Mouse (Mus musculus) MN1 (cell line): ENCODE measurements around the gene Ifna15.
"Not testable (repeated sequence)": the region's sequence is repeated elsewhere in the genome, so short reads cannot be mapped to it uniquely, and the experiment has no call there.

Experiments used
- DNase-seq: peaks from one replicate; pipeline ENCODE4 v3.0.0-alpha.2; 2016; ENCODE audit warnings: low spot score

Gene Ifna15

DNA sequence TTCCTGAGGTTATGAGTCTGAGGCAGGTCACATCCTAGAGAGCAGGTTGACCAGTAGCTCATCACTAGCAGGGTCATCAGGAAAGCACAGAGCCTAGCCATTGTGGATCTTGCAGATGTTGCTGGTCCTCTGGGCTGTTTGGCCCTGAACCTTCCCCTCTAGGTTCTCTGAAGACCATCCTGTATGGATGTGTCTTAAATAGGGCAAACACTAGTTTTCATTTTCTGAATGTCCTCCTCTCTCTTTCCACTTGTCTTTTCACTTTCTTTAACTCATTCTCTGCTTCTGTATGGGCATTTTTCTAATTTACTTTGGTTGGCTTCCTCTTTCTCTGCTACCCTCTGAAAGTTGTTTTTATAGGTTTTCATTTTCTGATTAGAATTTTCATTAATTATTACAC, at the start of gene Ifna15:
Gene Ifna15 (minus strand): TSS at position 101 of the 400 bp plus-strand sequence.
- not testable (repeated sequence) for DNase-seq

DNA sequence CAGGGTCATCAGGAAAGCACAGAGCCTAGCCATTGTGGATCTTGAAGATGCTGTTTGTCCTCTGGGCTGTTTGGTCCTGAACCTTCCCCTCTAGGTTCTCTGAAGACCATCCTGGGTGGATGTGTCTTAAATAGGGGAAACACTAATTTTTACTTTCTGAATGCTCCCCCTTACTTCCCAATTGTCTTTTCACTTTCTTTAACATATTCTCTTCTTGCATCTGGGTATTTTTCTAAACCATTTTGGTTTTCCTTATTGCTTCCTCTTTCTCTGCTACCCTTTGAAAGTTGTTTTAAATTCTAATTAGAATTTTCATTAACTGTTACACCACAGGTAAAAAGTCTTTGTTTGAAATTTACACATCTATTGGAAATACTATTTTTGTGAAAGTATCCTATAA, 45.2 kb upstream of the Ifna15 start, which contains the start of gene Ifna12:
Gene Ifna12 (minus strand): TSS at position 101 of the 400 bp plus-strand sequence.
- no peak for DNase-seq

DNA sequence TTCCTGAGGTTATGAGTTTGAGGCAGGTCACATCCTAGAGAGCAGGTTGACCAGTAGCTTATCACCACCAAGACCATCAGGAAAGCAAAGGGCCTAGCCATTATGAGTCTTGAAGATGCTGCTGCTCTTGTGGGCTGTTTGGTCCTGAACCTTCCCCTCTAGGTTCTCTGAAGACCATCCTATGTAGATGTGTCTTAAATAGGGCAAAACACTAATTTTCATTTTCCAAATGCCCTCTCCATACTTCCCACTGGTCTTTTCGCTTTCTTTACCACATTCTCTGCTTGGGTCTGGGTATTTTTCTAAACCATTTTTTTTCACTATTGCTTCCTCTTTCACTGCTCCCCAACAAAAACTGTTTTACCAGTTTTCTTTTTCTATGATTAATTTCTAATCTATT, 34.2 kb upstream of the Ifna15 start, which contains the start of gene Ifna9:
Gene Ifna9 (minus strand): TSS at position 101 of the 400 bp plus-strand sequence.
- DNase-seq = no peak

DNA sequence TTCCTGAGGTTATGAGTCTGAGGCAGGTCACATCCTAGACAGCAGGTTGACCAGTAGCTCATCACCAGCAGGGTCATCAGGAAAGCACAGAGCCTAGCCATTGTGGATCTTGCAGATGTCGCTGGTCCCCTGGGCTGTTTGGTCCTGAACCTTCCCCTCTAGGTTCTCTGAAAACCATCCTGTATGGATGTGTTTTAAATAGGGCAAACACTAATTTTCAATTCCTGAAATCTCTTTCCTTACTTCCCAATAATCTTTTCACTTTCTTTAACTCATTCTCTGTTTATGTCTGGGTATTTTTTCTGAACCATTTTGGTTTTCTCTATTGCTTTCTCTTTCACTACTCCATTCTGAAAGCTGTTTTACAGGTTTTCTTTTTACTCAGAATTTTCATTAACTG, 13.7 kb upstream of the Ifna15 start, which contains the start of gene Ifna14:
Gene Ifna14 (minus strand): TSS at position 101 of the 400 bp plus-strand sequence.
- DNase-seq = no peak

DNA sequence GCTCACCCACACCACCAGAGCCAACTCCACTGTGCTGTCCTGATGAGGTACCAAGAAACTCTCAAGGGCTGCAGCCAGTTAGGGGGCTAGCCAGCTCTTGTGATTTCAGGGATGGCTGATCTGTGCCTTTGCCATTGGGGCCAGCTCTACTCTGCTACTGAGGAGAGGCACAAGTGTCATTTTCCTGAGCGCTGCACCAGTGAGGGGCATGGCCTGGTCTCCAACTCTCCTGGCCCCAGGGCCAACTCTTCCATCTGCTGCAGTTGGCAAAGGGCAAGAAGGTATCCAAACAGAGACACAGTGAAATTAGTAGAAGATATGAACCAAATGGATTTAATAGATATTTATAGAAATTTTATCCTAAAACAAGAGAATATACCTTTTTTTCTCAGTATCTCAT, 3.7 kb upstream of the Ifna15 start:
- DNase-seq = no peak

DNA sequence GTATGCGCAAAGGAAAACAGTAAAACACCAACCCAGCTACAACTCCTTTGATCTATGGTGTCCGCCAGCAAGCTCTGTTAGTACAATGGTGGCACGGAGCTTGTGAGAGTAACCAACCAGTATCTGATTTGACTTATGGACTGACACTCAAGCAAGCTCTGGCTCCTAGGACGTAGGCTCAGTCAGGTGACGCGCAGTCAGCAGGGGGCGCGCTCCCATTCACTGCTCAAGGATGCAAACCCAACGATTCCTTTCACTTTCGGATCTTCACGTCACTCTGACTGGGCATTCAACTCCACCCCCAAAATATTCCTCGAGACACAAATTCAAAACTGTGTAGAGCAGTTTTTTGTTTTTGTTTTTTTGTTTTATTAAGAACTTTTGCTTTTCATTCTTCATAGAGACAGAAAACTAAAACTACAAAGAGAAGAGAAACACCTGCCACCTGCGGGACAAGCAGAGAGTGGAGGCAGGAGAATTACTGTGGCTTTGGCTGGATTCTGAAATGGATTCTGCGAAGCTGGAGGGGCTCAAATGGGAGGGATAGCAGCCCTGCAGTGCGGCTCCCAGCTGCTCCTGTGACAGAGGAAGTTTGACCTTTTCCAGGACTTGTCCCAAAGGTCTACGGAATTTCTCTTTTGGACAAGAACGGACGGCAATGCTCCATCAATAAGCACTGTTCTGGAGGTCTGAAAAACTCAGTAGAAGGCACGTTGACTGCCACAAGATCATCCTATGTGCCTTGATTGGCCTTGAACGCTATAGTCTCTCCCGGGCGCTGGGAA, 7.7 kb downstream of the Ifna15 start:
- peak; percentile 89 for DNase-seq

DNA sequence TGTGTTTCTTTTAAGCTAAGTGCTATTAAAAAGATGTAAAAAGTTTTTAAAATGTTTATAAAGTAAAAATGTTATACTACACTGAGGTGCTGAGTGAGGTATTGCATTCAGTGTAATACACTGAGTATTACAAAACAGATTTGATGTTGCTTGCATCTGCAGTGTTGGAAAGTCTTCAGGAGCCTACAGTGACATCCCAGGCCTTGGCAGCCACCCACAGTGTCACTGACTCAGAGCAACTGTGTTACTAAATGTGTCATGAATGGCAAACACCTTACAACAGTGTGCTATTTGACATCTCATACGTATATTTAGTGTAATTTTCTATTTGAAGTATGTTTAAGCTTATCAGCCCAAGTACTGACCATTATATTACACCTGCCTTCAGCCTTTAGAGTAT, 10.1 kb downstream of the Ifna15 start:
- DNase-seq = no peak

DNA sequence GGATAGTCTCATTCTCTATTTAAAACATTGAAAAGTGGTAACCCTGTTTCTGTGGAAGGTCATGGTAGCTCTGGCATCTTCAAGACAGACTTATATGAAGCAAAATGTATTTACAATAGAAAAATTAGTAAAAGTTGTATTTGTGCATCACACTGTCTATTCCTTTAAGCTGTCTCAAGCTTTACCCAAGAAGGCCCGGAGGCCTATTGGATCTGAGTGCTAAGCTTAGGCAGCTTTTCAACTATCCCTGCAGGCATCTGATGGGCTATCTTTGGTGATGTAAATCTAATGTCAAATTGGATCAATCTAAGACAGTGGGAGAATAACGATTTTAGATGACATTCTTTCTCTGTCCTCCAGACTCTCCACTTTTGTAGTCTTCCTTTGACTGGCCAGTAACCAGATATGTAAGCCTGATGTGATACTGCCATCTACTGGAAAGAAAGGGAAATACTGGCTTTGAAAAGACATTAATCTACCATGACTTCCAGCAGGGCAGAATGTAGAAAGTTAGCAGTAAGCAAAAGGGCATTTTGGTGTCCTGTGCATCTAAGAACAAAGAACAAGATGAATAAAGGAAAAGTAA, 14.3 kb downstream of the Ifna15 start:
- DNase-seq = peak; percentile 75

DNA sequence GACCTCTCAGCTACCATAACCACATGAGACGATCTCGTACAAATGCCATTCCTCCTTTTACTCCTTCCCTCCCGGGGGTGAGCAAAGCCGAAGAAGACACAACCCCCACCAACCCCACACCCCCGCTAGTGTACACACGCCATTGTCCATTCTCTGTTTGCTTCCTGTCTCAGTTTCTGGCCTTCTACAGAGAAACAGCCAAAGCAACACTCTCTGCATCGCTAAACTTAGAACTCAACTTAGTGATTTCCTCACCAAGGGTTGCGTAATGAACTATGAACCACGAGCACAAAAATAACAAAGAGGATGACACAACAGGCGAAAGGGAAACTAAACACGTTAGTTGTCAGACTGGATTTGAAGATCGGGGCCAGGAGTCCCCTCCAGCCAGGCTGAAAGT, 20.7 kb downstream of the Ifna15 start:
- DNase-seq = no peak

DNA sequence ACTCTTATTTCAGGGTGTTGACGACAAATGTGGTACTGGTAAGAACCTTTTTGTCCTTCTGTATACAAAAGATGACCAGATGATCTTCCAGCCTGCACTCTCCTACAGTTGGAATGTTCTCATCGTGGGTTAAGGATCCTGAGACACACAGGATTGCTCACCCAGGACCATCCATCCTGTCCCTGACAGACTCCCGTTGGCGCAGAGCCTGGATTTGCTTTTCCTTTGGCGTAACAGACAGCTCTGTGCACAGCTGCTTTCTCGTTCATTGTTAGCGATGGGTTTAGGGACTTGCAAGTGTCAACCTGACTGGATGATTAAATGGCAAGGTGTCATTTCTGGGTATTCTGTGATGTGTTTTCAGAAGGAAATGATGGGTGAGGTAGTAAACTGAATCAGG, 21.4 kb downstream of the Ifna15 start:
- DNase-seq = no peak

DNA sequence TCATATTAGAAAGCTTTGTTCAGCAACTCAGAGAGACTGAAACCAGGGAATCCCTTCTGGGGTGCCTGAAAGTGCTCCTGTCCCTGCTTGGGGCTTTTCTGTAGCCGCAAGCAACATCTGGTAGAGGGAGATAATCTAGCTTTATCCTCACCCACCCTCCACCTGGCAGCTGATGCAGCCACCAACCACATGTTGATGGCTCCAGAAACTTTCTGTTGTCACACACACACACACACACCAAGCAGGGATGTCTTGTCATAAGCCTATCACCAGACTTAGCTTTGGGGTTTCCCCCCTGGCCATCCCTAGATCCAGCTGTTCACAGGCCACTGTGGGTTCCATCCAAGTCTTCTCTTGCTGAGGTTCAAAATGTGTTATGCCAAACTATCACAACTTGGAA, 22.3 kb downstream of the Ifna15 start:
- DNase-seq = no peak

DNA sequence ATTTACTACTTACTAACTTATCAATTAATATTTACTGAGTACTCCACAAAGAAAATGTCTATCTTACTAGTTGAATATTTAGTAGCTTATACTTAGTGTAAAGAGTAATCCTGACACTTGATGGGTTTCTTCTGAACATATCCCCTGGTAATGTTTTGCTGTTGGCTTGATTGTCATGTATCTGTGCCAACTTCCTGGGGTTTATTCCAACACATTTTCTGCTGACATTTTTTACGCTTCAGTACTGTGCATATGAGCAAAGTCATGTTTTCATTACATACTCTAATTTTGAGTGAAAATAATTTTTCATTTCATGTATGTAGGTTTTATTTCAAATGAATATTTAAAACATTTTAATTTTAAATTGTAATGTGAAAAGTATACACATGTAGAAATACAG, 23.1 kb downstream of the Ifna15 start:
- no peak for DNase-seq

DNA sequence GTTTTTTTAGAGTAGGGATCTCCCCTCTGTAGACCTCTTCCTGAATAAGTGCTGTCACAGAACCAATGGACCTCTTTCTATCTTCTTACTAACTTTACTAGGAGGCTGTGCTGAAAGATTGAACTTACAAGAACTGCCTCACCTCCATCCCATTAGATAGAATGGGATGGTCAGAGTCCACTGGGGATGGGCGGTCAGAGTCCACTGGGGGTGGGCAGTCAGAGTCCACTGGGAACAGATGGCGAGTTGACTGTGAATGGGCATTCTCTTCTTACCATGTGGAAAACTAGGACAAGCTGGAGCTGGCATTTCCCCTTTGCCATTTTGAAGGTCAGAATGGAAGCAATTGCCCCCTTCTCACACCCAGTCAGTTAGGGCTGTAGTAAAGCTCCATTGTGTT, 24.5 kb downstream of the Ifna15 start:
- DNase-seq = no peak

DNA sequence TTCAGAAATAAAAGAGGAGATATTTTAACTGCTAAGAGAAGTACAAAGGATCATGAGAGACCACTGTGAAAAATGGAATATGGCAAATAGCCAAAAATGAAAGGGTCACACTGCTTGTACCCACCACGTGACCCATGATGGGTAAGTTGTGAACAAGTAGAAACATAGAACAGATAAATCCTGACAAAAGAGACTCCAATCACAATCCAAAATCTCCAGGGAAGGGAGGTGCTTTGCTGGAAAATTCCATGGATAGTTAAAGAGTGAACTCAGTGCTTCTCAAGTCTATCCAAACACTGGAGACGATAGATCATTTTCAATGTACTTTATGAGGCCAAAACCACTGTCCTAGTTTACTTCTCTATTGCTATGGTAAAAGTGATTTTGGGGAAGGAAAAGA, 27.2 kb downstream of the Ifna15 start:
- no peak for DNase-seq

DNA sequence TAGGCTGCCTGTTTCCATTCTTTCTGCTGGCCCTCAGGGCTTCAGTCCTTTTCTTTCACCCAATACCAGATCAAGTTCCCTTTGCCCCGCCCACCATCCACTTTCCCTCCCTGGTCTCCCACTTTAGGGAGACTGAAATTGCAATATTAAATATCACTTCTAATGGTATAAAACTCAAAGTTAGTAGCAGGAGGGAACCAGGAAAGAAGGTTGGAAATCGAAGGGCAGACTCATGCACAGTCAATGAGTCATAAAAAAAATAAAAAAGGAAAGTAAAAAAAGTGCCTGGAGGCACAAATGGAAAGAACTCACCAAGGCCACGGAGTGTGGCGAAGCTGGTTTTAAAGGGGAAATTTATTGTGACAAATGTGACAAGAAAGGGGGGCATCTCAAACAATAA, 27.8 kb downstream of the Ifna15 start:
- no peak for DNase-seq

DNA sequence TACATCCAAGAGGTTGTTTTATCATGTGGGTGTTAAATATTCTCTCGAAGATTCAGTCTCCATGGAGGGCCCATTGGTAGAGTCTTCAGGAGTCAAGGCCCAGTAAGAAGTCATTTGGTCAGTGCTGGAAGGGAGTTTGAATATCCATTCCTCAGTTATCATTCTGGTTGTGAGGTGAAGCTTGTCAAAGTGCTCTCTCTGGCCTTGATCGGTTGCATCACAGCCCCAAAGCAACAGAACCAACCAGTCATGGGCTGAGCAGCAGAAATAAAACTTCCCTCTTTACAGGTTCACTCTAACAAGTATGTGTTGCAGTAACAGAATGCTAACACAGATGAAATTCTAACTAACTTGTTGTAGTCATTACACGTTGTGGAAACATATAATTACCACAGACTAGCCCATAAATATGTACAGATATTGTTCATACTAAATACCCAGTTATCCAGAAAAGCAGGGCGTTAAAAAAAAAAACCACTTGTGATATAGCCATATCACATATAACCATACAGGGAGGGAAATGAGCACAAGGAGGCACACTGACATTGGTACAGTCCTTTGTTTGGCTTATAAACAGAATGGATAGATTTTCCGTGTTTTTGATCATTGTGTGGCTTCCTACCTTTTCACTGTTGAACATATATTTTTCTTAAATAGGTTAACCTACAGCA, 31.5 kb downstream of the Ifna15 start:
- no peak for DNase-seq

DNA sequence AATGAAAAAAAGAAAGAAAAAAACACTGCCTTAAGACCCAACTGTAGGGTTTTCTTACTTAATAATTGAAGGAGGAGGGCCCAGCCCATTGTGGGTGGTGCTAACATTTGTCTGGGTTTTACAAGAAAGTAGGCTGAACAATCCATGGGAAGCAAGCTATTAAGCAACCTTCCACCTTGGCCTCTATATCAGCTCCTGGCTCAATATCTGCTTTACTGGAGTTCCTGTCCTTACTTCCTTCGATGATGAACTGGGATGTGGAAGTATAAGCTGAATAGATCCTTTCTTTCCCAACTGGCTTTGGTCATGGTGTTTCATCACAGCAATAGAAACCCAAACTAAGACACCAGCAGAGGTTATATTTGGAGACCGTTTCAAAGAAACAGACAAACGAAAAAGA, 32.7 kb downstream of the Ifna15 start:
- no peak for DNase-seq

DNA sequence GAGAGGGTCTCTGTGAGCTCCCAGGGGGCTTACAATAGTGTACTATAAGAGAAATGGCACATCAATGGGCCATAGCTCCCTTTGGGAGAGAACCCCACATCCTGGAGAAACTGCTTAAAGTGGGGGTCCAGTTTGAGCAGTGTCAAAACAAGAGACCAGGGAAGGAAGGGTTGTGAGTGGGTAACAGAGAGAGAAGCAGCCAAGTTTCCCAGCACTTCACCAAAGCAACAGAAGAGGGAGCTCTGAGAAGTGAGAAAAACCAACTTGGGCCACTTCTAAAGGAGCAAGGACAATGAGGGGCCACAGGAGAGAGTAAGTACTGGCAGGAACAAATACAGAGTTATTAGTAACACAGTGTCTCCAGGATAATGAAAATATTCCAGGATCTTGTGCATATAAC, 34.8 kb downstream of the Ifna15 start:
- DNase-seq = no peak

DNA sequence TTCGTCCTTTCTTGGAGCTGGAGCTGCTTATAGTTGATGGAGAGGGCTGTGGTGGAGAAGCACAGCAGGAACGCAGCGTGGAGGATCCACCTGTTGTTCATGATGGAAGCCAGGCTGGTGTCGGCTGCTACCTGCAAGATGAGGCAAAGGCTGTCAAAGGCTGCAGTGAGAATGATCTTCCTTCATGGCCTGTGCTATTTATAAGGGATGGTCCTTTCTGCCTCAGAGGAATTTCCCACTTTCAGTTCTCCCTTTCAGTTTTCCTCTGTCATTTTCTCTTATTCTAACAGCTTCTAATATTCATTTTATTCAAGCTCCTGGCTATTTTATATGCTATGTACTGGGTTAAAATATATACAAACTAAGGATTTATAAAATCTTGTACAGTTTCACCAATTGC, 35.4 kb downstream of the Ifna15 start, which contains the start of gene Ifnb1:
Gene Ifnb1 (minus strand): TSS at position 101 of the 400 bp plus-strand sequence.
- no peak for DNase-seq

DNA sequence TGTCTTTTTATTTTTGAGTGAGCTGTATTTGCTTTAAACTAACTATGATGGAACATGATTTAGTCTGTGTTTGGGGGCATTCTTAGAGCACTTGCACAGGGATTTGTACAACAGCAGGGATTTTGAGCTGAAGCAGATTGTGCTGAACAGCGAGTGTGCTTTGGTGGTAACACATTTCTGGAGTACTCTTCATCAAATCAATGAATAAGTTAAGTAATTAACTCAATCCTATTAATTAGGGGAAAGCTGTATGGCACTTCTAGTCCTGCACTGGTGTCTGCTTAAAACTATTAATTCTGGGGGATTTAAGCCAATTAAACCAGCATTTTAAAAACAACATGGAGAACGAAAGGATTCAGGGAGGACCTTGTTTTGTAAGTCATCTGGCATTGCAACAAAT, 40.1 kb downstream of the Ifna15 start:
- DNase-seq = no peak

DNA sequence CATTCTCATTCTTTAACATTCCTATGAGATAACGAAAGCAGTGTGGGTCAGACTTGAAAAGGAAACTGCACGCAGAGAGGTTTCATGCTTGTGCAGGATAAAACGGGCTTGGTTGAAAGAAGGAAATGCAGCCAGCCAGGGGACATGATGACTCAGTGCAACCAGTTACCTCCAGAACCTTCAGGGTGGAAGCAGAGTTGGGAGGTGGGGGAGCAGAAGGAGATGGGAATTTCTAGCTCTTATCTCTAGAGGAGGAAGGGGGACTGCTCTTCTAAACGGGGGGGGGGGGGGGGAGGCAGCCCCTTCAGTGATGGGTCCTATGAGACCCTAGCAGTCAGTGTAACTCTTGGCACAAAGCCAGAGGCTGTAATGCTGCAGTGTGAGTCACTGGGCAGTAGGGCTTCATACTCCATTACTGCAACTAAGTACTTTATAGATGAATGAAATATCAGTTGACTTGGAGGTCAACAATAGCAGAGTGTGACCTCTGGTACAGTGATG, 42.3 kb downstream of the Ifna15 start:
- peak; percentile 54 for DNase-seq

DNA sequence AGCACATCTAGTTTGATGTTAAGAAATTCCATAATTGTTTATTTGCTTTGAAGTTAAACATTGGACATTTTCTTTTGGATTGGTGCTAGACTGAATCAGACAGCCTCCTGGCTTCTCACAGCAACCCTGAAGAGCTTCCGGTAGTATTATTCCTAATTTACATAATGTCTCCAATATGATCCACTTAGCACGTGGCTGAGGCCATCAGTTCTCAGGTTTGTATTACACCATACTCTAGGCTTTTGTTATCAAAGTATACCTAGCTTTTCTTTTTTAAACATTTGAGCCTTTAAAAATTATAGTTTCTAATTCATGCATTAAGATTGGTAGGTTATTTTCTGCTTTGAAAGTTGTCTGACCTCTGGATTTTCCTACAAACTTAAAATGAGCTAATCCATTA, 42.8 kb downstream of the Ifna15 start:
- peak; percentile 12 for DNase-seq

DNA sequence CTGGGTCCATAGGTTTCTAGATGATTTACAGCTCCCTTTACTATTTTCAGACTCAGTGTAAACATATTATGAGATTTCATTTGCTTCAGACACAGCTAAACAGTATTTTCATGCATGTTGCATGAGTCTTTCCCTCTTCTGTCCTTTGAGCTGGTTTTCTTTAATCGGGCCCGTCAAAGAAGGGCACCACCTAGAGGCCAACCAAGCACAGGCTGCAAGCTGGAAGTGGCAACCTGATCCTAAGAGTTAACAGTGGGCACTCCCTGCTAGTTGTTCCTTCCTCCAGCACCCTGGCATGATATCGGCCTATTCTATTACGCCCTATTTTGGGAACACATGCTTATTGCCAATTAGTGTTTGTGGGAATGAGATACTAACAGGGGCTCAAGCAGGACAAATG, 43.6 kb downstream of the Ifna15 start:
- peak; percentile 33 for DNase-seq
